In the genomic region with DNA sequence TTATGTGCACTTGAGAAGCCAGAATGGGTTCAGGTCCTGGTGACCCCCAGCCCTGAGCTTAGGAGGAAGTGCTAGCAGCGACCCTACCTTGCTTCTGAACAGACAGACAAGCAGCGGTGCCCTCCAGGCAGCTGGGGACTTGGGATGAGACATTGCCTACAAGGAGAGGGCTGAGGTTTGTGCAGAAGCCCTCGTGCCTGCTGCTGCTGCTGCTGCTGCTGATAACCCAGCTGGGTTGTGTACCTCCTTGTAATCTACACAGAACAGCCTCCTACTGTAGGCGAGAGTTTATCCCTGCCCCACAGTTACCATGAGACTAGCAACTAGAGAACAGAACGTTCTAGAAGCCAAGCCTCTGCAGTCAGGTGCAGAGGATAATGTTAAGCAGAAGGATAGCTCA, we compare ENCODE assay signal across 8 mouse cellular contexts.
DNase-seq lines count a peak whose midpoint lies in the region; ATAC-seq lines count a peak whose summit lies in the region.

No protein-coding gene starts in this region.

- peak overlapping the region; percentile 76 for H3K4me2 ChIP-seq in kidney, embryonic 14.5 days (replicated peaks; ENCODE audit: low read depth, low read length)
- peak overlapping the region; percentile 70 for H3K4me2 ChIP-seq in hindbrain, embryonic 11.5 days (replicated peaks; ENCODE audit: low read depth, low read length)

- peak overlapping the region; percentile 74 for H3K9ac ChIP-seq in kidney, embryonic 14.5 days (ENCODE audit: low read depth, low read length)
- H3K9ac ChIP-seq in hindbrain, embryonic 11.5 days (ENCODE audit: low read depth, low read length) = peak overlapping the region; percentile 49

- WGBS in kidney, embryonic 14.5 days = 6% methylated on average over 5 of the region's 5 CpGs
- 44% methylated on average over 5 of the region's 5 CpGs for WGBS in hindbrain, embryonic 11.5 days

- DNase-seq in kidney, adult 18-20 months = no peak
- DNase-seq in c-Kit-positive CD71-positive TER-119-negative erythroid progenitor cells, embryonic 14.5 days (ENCODE audit: low read depth) = peak; percentile 88
- no peak for DNase-seq in hindbrain, embryonic 11.5 days (ENCODE audit: low spot score)
- no peak for DNase-seq in ovary, postnatal 14 days (ENCODE audit: low spot score)
- no peak for DNase-seq in right cerebral cortex, postnatal 14 days
- DNase-seq in left cerebral cortex, postnatal 14 days (ENCODE audit: low spot score in 2 of 2) = no peak

- peaks cover 57% of the 10 kb centered on the region for H3K4me1 ChIP-seq in kidney, embryonic 14.5 days (ENCODE audit: control insufficient read depth, insufficient read depth, low read length)
- H3K4me1 ChIP-seq in hindbrain, embryonic 11.5 days (replicated peaks; ENCODE audit: control insufficient read depth, insufficient read depth, low read length) = peaks cover 11% of the 10 kb centered on the region

- peak overlapping the region; percentile 62 for H3K4me3 ChIP-seq in kidney, embryonic 14.5 days (ENCODE audit: low read length)
- H3K4me3 ChIP-seq in hindbrain, embryonic 11.5 days (ENCODE audit: low read depth, low read length) = peak overlapping the region; percentile 39

- H3K36me3 ChIP-seq in kidney, embryonic 14.5 days (ENCODE audit: control insufficient read depth, insufficient read depth, low read length) = peaks cover 8% of the 10 kb centered on the region
- no peaks in the 10 kb centered on the region for H3K36me3 ChIP-seq in hindbrain, embryonic 11.5 days (ENCODE audit: control insufficient read depth, insufficient read depth, low read length)

- H3K9me3 ChIP-seq in kidney, embryonic 14.5 days (ENCODE audit: control insufficient read depth, low read length) = no peaks in the 10 kb centered on the region
- H3K9me3 ChIP-seq in hindbrain, embryonic 11.5 days (ENCODE audit: control insufficient read depth, low read length) = no peaks in the 10 kb centered on the region

- no peak for ATAC-seq in kidney, embryonic 14.5 days (ENCODE audit: low FRiP score, low TSS enrichment)
- no peak for ATAC-seq in hindbrain, embryonic 11.5 days (ENCODE audit: low FRiP score)
- peak; percentile 78 for ATAC-seq in megakaryocyte-erythroid progenitor cell, adult 5-6 weeks (replicated peaks; ENCODE audit: low FRiP score, low TSS enrichment, poor library complexity, severe bottlenecking)

- H3K27ac ChIP-seq in kidney, embryonic 14.5 days (ENCODE audit: low read depth, low read length) = peak overlapping the region; percentile 86
- peak overlapping the region; percentile 6; the same call in 1 of the 2 replicates for H3K27ac ChIP-seq in hindbrain, embryonic 11.5 days (ENCODE audit: low read depth, low read length)

- intact Hi-C loops in left cerebral cortex, postnatal 14 days (cut with DNase I) = no loop called here

- H3K27me3 ChIP-seq in kidney, embryonic 14.5 days (ENCODE audit: control insufficient read depth, insufficient read depth, low read length) = no peaks in the 10 kb centered on the region
- no peaks in the 10 kb centered on the region for H3K27me3 ChIP-seq in hindbrain, embryonic 11.5 days (ENCODE audit: control insufficient read depth, insufficient read depth, low read length)
